Mouse (Mus musculus): Measurements from ENCODE around the gene Hspb2.
A peak's percentile ranks its signal among the peaks of the same experiment; 100 is the strongest.

The Hspb2 gene

GRCm38 (mm10) chr9:50750706-50751105 is 1.4 kb downstream of the Hspb2 start:
- DNase-seq (ENCODE audit: low read depth, low spot score), result no peak

DNA sequence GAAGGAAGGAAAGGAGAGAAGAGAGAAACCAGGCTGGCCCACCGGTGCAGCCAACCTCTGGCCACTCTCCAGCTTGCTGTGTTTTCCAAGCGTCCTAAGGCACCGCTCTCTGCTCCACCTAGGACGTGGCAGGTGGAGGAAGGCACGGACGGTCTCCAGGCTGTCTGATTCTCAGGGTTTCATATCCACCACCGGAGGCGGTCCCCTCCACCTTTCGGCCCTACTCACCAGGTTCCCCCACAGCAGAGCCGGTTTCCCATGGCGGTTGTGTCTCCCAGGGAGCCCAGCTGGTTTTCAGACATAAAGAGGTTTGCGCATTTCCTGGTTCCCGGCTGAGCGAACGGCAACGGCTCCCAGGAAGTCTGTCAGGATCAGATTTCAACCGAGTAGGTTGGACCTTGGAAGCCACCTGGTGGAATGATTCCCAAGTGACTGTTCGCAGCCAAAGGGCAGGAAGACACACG is 5.9 kb downstream of the Hspb2 start, which contains the start of gene 2310030G06Rik:
2310030G06Rik (minus strand) TSS at position 323 of the 464 bp plus-strand sequence.
- no peak for DNase-seq (ENCODE audit: low read depth, low spot score)

- no peak for DNase-seq (ENCODE audit: low read depth, low spot score)
Measured at GRCm38 (mm10) chr9:50745806-50746205, 6.3 kb downstream of the Hspb2 start.

DNA sequence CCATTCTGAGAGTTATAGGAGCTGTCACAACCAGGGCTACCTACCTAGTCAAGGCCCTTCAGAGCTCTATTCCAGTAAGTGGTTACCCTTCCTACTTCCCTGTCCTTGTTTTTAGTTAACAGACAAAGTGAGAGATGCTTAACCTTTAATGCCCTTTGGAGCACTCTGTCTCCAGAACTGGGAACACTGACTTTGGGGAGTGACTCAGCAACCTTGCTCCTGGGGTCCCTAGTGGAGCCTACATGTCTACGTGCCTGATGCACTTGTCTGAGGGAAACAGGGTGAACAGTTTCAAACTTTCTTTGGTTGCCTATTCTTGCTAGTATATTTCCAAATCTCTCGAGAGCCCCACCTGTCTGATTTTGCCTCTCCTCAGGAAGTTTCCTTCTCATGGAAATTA is 9.4 kb downstream of the Hspb2 start:
- no peak for DNase-seq (ENCODE audit: low read depth, low spot score)

DNA sequence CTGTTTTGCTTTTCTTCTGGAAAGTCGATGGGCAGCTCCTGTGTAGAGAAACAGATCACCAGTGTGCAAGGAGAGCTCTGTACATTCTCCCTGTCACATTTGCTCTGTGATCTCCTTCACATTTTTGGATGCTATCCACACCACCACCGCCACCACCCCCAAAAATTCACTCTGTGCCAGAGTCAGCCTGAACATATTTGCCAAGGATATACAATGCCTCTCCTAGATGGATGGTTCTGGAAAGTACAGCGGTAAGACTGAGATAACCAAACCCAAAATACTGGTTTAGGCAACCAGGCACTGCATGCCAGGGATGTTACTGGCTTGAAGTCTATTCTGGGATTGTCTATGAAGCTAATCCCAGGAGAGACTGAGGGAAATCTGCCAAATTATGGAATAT is 9.9 kb downstream of the Hspb2 start:
- no peak for DNase-seq (ENCODE audit: low read depth, low spot score)

DNA sequence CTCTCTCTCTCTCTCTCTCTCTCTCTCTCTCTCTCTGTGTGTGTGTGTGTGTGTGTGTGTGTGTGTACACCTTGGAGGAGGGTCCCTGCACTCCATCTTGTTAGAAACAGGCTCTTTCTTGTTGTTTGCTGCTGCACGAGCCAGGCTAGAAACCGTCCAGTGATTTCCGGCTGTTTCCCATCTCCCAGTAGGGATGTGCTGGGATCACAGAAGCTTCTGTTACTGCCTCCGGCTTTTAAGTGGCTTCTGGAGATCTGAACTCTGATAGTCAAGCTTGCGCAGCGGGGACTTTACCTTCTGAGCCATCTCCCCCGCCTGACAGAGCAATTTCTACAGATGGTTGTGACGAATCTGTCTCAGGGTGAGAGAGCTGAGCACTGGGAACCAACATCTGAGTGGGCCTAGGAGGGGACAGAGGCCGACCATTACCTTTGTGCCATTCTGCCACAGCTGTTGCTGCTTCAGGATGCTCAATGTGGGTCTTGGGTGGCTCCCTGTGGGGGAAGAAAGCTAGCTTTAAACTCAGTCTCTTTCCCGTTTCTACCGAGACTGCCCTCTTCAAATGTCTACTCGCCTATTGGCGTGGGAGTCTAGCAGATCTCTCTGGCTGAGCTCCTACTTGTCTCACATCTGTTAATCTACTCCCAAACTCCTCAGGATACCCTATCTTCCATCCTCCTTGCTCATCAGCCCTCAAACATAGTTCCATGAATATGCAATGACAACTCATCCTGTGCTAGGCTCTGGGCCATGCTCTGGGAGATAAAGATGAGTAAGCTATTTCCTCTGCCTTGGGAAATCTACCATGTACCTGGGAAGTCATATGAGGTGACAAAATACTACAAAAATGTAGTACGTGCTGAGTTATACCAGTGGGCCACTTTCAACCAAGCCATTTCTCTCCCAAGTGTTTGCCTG is 11.0 kb downstream of the Hspb2 start:
- DNase-seq (ENCODE audit: low read depth, low spot score), result no peak

DNA sequence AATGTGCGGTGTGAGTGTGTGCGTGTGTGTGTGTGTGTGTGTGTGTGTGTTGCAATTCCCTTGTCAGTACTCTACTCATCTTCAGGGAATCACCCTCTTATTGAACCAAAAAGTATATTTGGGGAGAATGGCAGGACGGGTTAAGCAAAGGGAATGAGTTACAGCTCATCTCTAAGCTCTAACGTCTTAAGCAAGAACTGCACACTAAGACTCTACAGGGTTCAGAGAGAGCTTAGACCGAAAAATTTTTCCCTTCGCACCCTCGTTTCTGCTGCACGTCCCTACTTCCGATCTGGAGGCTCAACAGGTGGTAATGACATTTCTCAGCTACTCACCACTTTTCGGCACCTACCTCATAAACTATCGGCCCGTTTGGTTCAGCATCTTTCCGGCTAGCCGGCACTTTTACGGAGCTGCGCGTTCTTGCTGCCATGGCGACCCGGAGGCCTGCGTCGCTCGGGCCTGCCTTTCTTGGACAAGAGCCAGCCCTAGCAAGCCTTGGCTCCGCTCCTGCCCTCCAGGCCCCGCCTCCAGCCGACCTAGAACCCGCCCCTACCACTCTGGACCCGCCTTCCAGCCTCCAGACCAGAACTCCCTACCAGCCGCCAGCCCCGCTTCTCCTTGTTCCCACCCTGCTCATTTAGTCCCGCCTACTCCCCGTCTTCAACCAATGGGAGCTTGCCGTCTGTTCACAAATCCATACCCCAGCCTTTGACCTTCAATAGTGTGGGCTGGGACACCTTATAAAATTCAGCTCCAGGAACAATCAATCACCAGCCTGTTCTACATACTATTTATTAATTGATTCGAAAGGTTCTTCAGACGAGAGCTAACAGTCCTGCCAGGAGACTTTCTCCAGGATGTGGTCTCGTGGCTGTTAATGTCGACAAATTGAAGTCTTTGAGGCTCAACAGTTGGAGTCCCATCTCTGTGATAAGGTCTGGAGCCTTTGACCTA is 13.0 kb downstream of the Hspb2 start, which contains the start of gene Dixdc1:
Dixdc1 (minus strand) TSS at position 604 of the 957 bp plus-strand sequence.
- DNase-seq (ENCODE audit: low read depth, low spot score), result peak; percentile 87

DNA sequence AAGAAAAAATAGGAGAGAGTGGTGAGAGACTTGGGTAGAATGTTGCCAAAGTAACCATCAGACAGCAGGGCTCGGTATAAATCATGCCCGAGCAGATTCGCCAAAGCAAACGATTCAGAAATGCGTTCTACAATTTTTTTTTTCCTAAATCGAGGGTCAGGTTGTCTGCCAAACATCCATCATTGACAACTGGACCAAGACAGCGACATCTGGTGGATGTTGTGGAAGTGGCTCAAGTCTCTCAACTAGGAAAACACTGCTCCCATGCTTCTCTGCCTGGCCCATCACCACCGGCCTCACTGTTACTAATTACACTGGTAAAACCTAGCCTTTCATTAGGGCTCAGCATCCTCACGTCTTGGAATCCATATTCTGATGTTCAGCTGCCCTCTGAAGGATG is 17.2 kb downstream of the Hspb2 start:
- DNase-seq (ENCODE audit: low read depth, low spot score), result peak; percentile 62

DNA sequence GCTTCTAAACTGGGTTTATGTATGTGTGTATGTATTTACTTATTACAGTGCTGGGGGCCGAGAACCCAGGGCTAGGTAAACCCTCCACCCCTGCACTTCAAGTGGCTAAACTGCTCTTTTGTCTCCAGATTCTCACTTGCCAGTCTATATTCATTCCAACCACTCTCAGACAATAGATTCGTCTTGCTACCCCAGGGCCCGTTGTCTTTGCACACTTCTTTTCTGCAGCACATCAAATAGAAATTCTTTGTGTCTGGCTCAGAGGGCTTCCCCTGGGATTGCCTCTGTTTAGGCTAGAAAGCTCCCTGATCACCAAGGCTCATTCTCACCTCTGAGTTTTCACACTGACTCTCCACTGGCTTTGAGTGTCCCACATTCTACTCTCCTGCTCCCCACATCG is 19.6 kb downstream of the Hspb2 start:
- no peak for DNase-seq (ENCODE audit: low read depth, low spot score)

DNA sequence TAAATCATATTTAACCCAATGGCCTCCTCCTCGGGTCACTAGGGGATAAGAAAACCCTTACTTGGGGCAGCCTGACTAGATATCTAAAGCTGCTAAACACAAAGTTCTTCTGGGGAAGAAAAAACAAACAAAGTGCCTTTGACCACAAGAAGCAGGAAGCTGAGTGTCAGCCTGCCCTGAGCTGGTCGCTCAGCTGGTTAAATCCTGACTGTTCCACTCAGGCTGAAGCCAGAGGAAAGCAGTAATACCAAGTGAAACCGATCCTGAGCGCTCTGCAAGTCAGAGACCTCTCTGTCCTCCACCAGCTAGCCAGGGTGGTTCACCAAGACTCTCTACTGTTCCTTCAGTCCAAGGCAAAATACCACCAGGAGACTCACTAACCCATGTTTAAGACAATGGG is 22.6 kb downstream of the Hspb2 start:
- DNase-seq (ENCODE audit: low read depth, low spot score), result peak; percentile 8

DNA sequence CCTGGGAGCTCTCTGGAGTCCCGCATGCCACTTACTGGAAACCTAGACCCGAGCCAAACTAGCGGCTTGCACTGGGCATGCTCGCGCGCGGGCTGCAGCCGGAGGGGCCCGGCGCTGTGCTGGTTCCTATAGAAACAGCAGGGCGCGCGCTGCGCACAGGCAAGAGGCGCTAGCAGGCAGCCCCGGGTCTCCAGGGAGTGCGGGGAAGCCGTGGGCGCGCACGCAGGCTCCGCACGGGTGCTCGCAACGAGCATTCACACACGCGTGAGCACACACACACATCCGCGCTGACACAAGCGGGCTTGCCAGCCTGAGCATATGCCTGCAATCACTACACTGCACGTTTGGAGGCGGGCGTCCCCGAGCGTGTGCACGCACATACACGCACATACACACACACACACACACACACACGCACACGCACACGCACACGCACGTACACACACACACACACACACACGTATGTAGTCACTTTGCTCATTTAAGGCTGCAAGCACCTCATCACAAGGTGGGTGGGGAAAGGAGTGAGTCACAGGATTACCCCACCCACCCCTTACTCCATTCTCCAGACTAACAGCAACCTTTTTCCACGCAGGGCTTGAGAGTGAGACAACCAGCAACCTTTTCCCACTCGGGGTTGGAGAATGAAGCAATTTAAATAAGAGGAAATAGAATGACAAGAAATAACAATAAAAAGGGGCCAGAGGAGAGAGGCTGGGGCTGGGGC is 24.1 kb downstream of the Hspb2 start:
- no peak for DNase-seq (ENCODE audit: low read depth, low spot score)

- DNase-seq (ENCODE audit: low read depth, low spot score), result no peak
Measured at GRCm38 (mm10) chr9:50727171-50727924, 24.8 kb downstream of the Hspb2 start.

GRCm38 (mm10) chr9:50725921-50726590 is 26.1 kb downstream of the Hspb2 start:
- no peak for DNase-seq (ENCODE audit: low read depth, low spot score)

DNA sequence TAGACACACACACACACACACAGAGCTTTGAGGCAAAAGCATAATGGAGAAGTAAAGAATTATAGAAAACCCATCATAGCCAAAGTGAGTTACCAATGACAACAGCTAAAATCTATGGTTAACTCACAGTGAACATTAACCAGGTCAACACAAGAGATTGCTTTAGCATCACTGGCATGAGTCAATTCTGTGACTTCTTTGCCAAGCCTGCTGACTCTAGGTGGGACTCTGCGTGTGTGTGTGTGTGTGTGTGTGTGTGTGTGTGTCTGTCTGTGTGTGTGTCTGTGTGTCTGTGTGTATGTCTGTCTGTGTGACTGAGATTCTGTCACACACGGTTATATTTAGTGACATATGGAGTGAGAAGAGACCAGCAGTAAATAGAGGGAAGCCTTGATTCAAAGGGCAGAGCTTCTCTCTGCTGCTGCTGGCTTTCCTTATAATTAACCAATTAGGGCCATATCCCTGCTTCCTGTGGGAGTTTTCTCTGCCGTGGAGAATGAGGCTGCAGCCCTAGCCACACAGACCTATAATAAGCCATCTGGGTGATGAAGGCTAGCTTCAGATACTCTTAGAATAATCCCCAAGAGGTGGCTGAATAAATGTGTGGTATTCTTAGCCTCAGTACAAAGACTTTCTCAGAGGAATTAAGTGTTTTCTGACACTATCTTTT is 27.4 kb downstream of the Hspb2 start:
- no peak for DNase-seq (ENCODE audit: low read depth, low spot score)

DNA sequence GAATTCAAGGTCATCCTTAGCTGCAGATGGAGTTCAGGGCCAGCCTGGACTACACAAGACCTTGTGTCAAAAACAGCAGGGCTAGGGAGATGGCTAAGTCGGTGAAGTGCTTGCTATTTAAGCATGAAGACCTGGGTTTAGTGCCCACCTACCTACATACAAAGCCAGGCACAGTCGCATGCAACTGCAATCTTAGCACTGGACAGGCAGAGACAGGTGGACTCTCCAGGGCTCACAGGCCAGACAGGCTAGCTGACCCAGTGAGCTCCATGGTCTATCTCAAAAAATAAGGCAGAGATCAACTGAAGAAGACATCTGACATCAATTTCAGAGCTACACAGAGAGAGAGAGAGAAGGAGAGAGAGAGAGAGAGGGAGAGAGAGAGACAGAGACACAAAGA is 28.0 kb downstream of the Hspb2 start:
- DNase-seq (ENCODE audit: low read depth, low spot score), result no peak

DNA sequence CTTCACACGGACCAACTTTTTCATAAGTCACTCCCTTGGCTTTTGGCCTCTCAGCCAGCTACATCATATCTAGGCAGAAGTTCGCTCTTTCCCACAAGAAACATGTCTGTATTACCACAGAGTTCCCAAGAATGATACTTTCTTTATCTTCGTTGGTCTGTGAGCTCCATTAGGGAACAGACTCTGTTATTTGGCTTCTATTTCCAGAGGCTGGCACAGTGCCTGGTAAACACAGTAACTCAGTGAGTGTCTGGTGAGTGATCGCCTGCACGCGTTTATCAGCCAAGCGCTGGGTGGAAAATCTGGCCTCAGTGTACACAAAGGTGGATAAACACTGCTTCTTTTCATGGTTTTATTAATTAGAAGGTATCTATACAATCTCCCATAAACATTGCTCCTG is 28.7 kb downstream of the Hspb2 start:
- DNase-seq (ENCODE audit: low read depth, low spot score), result no peak

DNA sequence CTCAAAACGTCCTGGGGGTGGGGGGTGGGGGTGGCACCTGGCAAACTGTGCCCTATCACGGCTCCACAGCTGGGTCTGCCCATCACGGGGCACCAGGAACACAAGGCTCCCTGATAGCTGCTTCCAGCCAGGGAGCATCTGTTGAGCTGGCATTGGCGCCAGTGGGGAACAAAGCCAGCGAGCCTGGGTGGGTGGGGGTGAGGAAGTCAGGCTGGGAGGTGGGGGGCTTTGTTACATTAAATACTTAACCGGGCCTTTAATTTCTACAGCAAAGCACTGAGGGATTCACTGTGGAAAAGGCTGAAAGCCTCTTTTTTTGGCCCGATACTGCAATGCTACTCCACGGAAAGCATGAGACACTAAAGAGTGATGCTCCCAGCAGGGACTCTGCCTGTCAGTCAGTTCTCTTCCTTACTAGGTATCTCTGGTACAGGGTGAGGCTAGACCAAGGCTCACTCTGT is 29.7 kb downstream of the Hspb2 start:
- no peak for DNase-seq (ENCODE audit: low read depth, low spot score)

GRCm38 (mm10) chr9:50721061-50721460 is 31.1 kb downstream of the Hspb2 start:
- DNase-seq (ENCODE audit: low read depth, low spot score), result no peak

GRCm38 (mm10) chr9:50718878-50719277 is 33.3 kb downstream of the Hspb2 start:
- DNase-seq (ENCODE audit: low read depth, low spot score), result no peak

Measured in A20 (cell line).